Mouse (Mus musculus) MEL (cell line): ENCODE results near the gene Mgat5.

Source experiments
- CTCF ChIP-seq, 3 experiments: IDR thresholded peaks in 2 of 3; conservative IDR thresholded peaks in 1 of 3; 2 replicates each; pipeline ENCODE4 v1.5.1; 2011 to 2012; ENCODE audit warnings: low read length in 3 of 3, low read depth in 2 of 3, mild to moderate bottlenecking in 2 of 3, improper control_type of control experiment in 1 of 3, inconsistent platforms in 1 of 3, mixed read lengths in 1 of 3, moderate library complexity in 1 of 3; ENCODE audit not compliant: control insufficient read depth in 1 of 3, insufficient read depth in 1 of 3, poor library complexity in 1 of 3, severe bottlenecking in 1 of 3
- EP300 ChIP-seq, 2 experiments: IDR thresholded peaks; 2 replicates each; pipeline ENCODE4 v1.6.1; 2011; ENCODE audit warnings: improper control_type of control experiment in 2 of 2, low read length in 2 of 2, low read depth in 1 of 2, mild to moderate bottlenecking in 1 of 2
- GATA1 ChIP-seq: IDR thresholded peaks from 2 replicates; pipeline ENCODE4 v1.6.1; 2011; ENCODE audit warnings: low read depth, low read length, improper control_type of control experiment
- JUND ChIP-seq: IDR thresholded peaks from 2 replicates; pipeline ENCODE4 v1.6.1; 2011; ENCODE audit warnings: low read depth, mild to moderate bottlenecking, improper control_type of control experiment, low read length
- KAT2A ChIP-seq: conservative IDR thresholded peaks from 2 replicates; pipeline ENCODE4 v1.6.1; 2012; ENCODE audit warnings: low read depth, low read length, improper control_type of control experiment, inconsistent platforms
- POLR2A ChIP-seq, 2 experiments: IDR thresholded peaks; 2 replicates each; pipeline ENCODE4 v1.6.1; 2011 to 2012; ENCODE audit warnings: low read length in 2 of 2, mild to moderate bottlenecking in 2 of 2, control low read depth in 1 of 2, improper control_type of control experiment in 1 of 2, low read depth in 1 of 2, moderate library complexity in 1 of 2; ENCODE audit not compliant: control insufficient read depth in 1 of 2, insufficient read depth in 1 of 2, poor library complexity in 1 of 2
- TAL1 ChIP-seq: IDR thresholded peaks from 2 replicates; pipeline ENCODE4 v1.6.1; 2012; ENCODE audit warnings: mild to moderate bottlenecking, inconsistent platforms, low read length, moderate library complexity, mixed read lengths
- ZNF384 ChIP-seq: IDR thresholded peaks from 2 replicates; pipeline ENCODE4 v1.6.1; 2012; ENCODE audit warnings: low read depth, mild to moderate bottlenecking, inconsistent platforms, low read length, improper control_type of control experiment

DNA sequence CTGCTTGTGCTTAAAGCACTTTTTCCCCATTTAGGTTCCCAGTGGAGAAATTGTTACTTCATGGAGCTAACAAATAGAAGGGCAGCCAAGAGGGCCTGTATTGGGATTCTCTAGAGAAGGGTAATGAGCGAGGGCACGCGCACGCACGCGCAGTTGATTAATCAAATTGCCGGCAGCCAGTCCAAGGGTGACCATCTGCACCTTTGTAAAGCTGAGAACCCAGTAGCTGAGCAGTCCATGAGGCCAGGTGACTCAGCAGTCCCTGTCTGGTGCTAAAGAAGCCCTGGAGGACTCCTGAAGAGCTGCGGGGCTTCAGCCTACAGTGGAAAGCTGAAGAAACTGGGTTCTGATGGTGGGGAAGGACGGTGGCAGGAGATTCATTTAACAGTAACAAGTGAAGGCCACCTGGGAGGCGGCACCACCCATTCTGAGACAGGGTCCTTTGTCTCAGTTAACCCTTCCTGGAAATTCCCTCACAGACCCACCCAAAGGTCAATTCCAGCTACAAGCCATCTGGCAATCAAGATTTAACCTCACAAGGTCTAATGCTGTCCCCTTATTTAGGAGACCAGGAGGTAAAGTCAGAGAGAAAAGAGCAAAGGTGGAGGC lies 302.3 kb downstream of the Mgat5 start:
- TF ChIP-seq JUND: no peak
- TF ChIP-seq KAT2A: no peak
- no peak for TF ChIP-seq ZNF384
- TF ChIP-seq TAL1: no peak
- no peak for TF ChIP-seq GATA1
- no peak for TF ChIP-seq CTCF (IDR thresholded peaks at IDR 0.05 in 2 of 3, conservative IDR thresholded peaks at IDR 0.05 in 1 of 3; ENCODE audit: control insufficient read depth in 1 of 3, insufficient read depth in 1 of 3, low read depth in 2 of 3, low read length in 3 of 3, poor library complexity in 1 of 3, severe bottlenecking in 1 of 3)
- no peak for TF ChIP-seq EP300 (IDR thresholded peaks at IDR 0.05; ENCODE audit: low read depth in 1 of 2, low read length in 2 of 2)
- no peak for TF ChIP-seq POLR2A (IDR thresholded peaks at IDR 0.05; ENCODE audit: control insufficient read depth in 1 of 2, insufficient read depth in 1 of 2, low read depth in 1 of 2, low read length in 2 of 2, poor library complexity in 1 of 2)
